Mouse (Mus musculus) heart, embryonic 13.5 days (tissue): ENCODE measurements around the gene Dlst. TPM values are rescaled to one million over a fixed set of nuclear protein-coding genes. Genes with fewer than 3 reads are reported as not detected.
A peak's percentile ranks its signal among the peaks of the same experiment; 100 is the strongest.

Experiments used
- ATAC-seq: fragments of 200-750 bp; cut with Nextera tagmentation; 2 replicates; pipeline ENCODE4 v1.8.0; 2017; ENCODE audit warnings: moderate TSS enrichment; ENCODE audit not compliant: insufficient number of reproducible peaks, low FRiP score, low TSS enrichment; ENCODE audit errors: extremely low read depth
- H3K27ac ChIP-seq: fragments of 300-500 bp; sonication (generic); replicated peaks from 2 replicates; pipeline ENCODE4 v1.5.1; 2015; ENCODE audit warnings: moderate library complexity, mild to moderate bottlenecking, inconsistent platforms
- H3K27me3 ChIP-seq: fragments of 300-500 bp; sonication (generic); replicated peaks from 2 replicates; pipeline ENCODE4 v1.6.1; 2015; ENCODE audit warnings: mild to moderate bottlenecking, inconsistent platforms
- H3K36me3 ChIP-seq: fragments of 300-500 bp; sonication (generic); 2 replicates; pipeline ENCODE4 v1.6.1; 2015; ENCODE audit warnings: mild to moderate bottlenecking, inconsistent platforms
- H3K4me1 ChIP-seq: fragments of 300-500 bp; sonication (generic); 2 replicates; pipeline ENCODE4 v1.6.1; 2015; ENCODE audit warnings: inconsistent platforms
- H3K4me2 ChIP-seq: fragments of 300-500 bp; sonication (generic); 2 replicates; pipeline ENCODE4 v1.6.1; 2015; ENCODE audit warnings: inconsistent platforms, mild to moderate bottlenecking, moderate library complexity
- H3K4me3 ChIP-seq: fragments of 300-500 bp; sonication (generic); 2 replicates; pipeline ENCODE4 v1.5.1; 2015; ENCODE audit warnings: moderate library complexity, mild to moderate bottlenecking, inconsistent platforms
- H3K9ac ChIP-seq: fragments of 300-500 bp; sonication (generic); 2 replicates; pipeline ENCODE4 v1.6.1; 2015; ENCODE audit warnings: inconsistent platforms, mild to moderate bottlenecking, moderate library complexity
- H3K9me3 ChIP-seq: fragments of 300-500 bp; sonication (generic); 2 replicates; pipeline ENCODE4 v1.6.1; 2016; ENCODE audit warnings: inconsistent platforms
- WGBS: fragments of 180-500 bp; shearing (Covaris S2); methylation state at CpG from one replicate; pipeline ENCODE4 v1.1.7; 2015; ENCODE audit warnings: mixed read lengths; 5-methylcytosine and 5-hydroxymethylcytosine counted together
- polyA plus RNA-seq: library from polyadenylated mRNA; unstranded; fragments of >200 nt; fragmentation: Nextera tagmentation; extraction: Ambion mirVana; gene quantifications from 2 replicates; pipeline ENCODE4 v1.2.1, GENCODE M21; 2015

Gene Dlst
- 176 and 193 TPM in 2 replicates for polyA plus RNA-seq

DNA sequence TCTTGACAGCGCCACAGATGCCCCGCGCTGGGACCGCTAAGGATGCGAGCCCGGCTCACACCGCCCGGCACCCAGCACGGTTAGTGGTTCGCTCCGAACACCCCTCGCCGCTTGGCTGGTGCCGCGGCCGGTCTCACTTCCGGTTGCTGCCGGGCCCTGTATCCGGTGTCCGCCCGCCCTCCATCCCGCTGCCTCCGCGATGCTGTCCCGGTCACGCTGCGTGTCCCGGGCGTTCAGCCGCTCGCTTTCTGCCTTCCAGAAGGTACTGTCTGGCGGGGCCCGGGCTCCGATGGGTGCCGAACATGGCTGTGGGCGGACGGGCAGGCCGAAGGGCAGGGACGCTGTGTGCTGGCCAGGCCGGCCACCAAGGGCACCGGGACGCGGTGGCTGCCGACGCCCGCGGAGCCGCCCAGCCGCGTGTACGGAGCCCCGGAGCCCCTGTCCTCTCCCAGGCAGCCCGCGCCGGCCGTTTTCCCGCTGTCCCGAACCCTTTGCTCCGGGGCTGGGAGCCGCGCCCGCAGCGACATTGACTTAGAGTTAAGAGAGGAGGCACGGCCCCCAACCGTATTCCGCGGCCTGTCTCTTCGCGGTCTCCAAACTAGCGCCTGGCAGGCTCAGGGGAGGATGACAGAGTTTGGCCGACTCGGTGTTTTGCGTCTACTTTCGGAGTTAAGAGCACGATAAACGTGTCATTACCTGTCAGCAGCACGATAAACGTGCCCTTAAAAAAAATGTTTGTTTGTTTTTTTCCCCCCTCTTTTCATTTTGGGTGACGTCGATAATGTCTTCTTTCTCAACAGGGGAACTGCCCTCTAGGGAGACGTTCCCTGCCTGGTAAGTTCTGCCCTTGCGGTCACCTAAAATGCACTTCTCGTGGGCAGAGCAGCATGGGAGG, at the start of gene Dlst, which contains the start of gene Prox2:
Dlst (plus strand) TSS at position 136 of the 895 bp plus-strand sequence.
Prox2 (minus strand) TSS at position 62 of the 895 bp plus-strand sequence.
- H3K4me1 ChIP-seq: peaks cover 52% of the 10 kb centered on the region
- under 1% methylated on average over 83 of the region's 83 CpGs for WGBS
- peak within 1 kb of the TSS; percentile 90 for H3K4me2 ChIP-seq
- ATAC-seq: peak; percentile 92
- H3K27me3 ChIP-seq: no peaks in the 10 kb centered on the region
- peak within 1 kb of the TSS; percentile 98 for H3K4me3 ChIP-seq
- peak within 1 kb of the TSS; percentile 95 for H3K27ac ChIP-seq
- peaks cover 20% of the 10 kb centered on the region for H3K36me3 ChIP-seq
- no peaks in the 10 kb centered on the region for H3K9me3 ChIP-seq
- H3K9ac ChIP-seq: peak within 1 kb of the TSS; percentile 99

DNA sequence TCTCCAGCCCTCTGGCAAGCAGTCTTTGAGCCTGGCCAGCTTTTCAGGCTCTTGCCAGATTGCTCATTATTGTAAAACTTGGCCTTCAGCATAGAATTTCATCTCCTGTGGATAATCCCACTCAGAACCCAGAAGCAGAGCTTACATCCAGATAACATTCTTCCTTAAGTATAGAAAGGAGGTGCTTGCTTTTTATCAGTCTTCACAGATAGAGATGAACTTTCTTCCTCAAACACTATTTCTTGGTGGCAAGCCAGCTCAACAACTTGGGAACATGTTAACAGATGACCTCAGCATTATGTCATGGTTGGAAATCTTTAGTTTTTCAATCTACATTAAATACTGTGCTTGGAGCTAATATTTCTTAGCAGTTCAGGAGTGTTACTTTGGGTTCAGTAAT, 39.6 kb upstream of the Dlst start:
- Histone ChIP-seq H3K4me1 (no peaks in the 10 kb centered on the region), H3K27me3 (no peaks in the 10 kb centered on the region), H3K36me3 (peaks cover 67% of the 10 kb centered on the region), H3K4me3 (no peak overlapping the region), H3K27ac (no peak overlapping the region), H3K9me3 (no peaks in the 10 kb centered on the region), H3K9ac (no peak overlapping the region), H3K4me2 (no peak overlapping the region)
- ATAC-seq: no peak

GRCm38 (mm10) chr12:85077100-85077499, 33.5 kb upstream of the Dlst start:
- H3K4me1 ChIP-seq: no peaks in the 10 kb centered on the region
- no peak overlapping the region for H3K4me3 ChIP-seq
- H3K27ac ChIP-seq: no peak overlapping the region
- H3K27me3 ChIP-seq: no peaks in the 10 kb centered on the region
- peaks cover 36% of the 10 kb centered on the region for H3K36me3 ChIP-seq
- no peaks in the 10 kb centered on the region for H3K9me3 ChIP-seq
- ATAC-seq: no peak
- no peak overlapping the region for H3K4me2 ChIP-seq
- WGBS: 86% methylated on average over 3 of the region's 3 CpGs
- H3K9ac ChIP-seq: no peak overlapping the region

GRCm38 (mm10) chr12:85084257-85084656, 26.4 kb upstream of the Dlst start:
- Histone ChIP-seq H3K27me3 (no peaks in the 10 kb centered on the region), H3K4me1 (no peaks in the 10 kb centered on the region), H3K36me3 (peaks cover 32% of the 10 kb centered on the region), H3K27ac (no peak overlapping the region), H3K4me2 (no peak overlapping the region), H3K4me3 (no peak overlapping the region), H3K9ac (no peak overlapping the region), H3K9me3 (no peaks in the 10 kb centered on the region)
- 65% methylated on average over 2 of the region's 2 CpGs for WGBS
- ATAC-seq: no peak

DNA sequence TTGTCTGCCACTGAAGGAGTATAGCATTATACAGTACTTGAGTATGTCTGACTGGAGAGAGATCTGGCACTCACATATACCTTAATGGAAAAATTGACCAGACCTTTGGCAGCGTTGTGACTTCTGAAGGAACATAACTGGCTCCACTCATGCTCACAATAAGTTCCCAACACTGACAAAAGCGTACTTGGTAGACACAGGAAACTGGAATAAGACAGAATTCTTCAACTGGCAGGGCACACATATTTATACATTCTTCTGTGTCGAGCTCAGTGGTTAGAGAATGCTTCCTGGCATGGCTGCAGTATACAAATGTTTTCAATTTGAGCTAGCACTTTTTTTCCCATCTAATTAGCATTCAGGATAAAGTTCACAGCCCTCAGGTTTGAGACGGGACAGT, 25.7 kb upstream of the Dlst start:
- ATAC-seq: no peak
- no peaks in the 10 kb centered on the region for H3K27me3 ChIP-seq
- H3K4me1 ChIP-seq: no peaks in the 10 kb centered on the region
- no peaks in the 10 kb centered on the region for H3K9me3 ChIP-seq
- H3K4me2 ChIP-seq: no peak overlapping the region
- H3K27ac ChIP-seq: no peak overlapping the region; the same call in 1 of the 2 replicates
- peaks cover 38% of the 10 kb centered on the region for H3K36me3 ChIP-seq
- H3K9ac ChIP-seq: no peak overlapping the region
- 76% methylated on average over 4 of the region's 4 CpGs for WGBS
- no peak overlapping the region for H3K4me3 ChIP-seq

DNA sequence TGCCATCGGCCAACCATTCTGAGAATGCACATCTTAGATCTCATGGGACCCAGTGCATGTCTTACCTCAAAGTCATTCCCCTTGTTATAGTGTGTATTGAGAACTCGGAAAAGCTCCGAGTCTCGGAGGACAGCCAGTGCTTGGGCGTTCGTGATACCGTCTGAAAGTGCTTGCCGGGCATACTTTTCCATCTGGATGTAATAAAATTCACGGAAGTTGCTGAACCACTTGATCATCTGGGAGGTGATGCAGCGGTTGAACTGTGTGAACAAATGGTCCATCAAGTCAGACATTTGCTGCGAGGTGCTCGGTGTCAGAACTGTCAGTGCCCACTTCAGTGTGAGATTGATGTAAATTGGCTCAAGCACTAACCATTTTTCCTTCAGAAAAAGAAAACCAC, 22.8 kb upstream of the Dlst start:
- 91% methylated on average over 12 of the region's 12 CpGs for WGBS
- ATAC-seq: no peak
- H3K36me3 ChIP-seq: peaks cover 38% of the 10 kb centered on the region
- H3K27ac ChIP-seq: no peak overlapping the region
- H3K9ac ChIP-seq: no peak overlapping the region
- H3K27me3 ChIP-seq: no peaks in the 10 kb centered on the region
- no peak overlapping the region for H3K4me3 ChIP-seq
- H3K4me1 ChIP-seq: no peaks in the 10 kb centered on the region
- no peaks in the 10 kb centered on the region for H3K9me3 ChIP-seq
- H3K4me2 ChIP-seq: no peak overlapping the region

GRCm38 (mm10) chr12:85091190-85091589, 19.4 kb upstream of the Dlst start:
- Histone ChIP-seq H3K9ac (no peak overlapping the region), H3K27me3 (no peaks in the 10 kb centered on the region), H3K4me3 (no peak overlapping the region), H3K9me3 (no peaks in the 10 kb centered on the region), H3K36me3 (peaks cover 38% of the 10 kb centered on the region), H3K4me1 (peaks cover 10% of the 10 kb centered on the region; the same call in 1 of the 2 replicates), H3K27ac (no peak overlapping the region), H3K4me2 (no peak overlapping the region)
- no peak for ATAC-seq
- WGBS: 48% methylated on average over 3 of the region's 3 CpGs

- Histone ChIP-seq H3K9ac (no peak overlapping the region), H3K27me3 (no peaks in the 10 kb centered on the region), H3K36me3 (peaks cover 27% of the 10 kb centered on the region), H3K4me2 (no peak overlapping the region), H3K4me1 (peaks cover 10% of the 10 kb centered on the region; the same call in 1 of the 2 replicates), H3K4me3 (no peak overlapping the region), H3K27ac (no peak overlapping the region), H3K9me3 (no peaks in the 10 kb centered on the region)
- no peak for ATAC-seq
- WGBS: 8% methylated on average over 3 of the region's 3 CpGs
Observed at GRCm38 (mm10) chr12:85092214-85092613, 18.4 kb upstream of the Dlst start.

DNA sequence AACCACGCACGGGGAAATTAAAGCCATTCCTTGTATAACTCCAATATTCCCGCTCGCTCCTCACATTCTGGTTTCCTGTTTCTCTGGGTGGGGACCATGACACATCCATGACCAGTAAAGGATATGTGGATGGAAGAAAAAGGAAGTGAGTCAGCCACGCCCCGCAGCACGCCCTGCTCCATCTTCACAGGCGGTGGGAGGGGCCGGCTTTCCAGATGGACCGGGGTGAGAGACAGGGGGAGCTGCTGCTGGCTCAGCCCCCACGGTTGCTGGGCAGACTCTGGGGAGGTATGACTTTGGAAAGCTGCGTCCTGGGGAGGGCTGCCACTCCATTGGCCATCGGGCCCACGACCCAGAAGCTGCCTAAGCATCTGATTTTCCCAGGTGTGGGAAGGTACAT, 16.6 kb upstream of the Dlst start:
- peaks cover 9% of the 10 kb centered on the region for H3K36me3 ChIP-seq
- 25% methylated on average over 14 of the region's 14 CpGs for WGBS
- ATAC-seq: no peak
- H3K4me2 ChIP-seq: no peak overlapping the region
- no peak overlapping the region for H3K27ac ChIP-seq
- H3K4me1 ChIP-seq: peaks cover 10% of the 10 kb centered on the region; the same call in 1 of the 2 replicates
- no peaks in the 10 kb centered on the region for H3K27me3 ChIP-seq
- no peaks in the 10 kb centered on the region for H3K9me3 ChIP-seq
- no peak overlapping the region for H3K4me3 ChIP-seq
- H3K9ac ChIP-seq: no peak overlapping the region

GRCm38 (mm10) chr12:85094706-85095105, 15.9 kb upstream of the Dlst start:
- no peak overlapping the region for H3K9ac ChIP-seq
- no peak overlapping the region for H3K4me3 ChIP-seq
- no peaks in the 10 kb centered on the region for H3K27me3 ChIP-seq
- ATAC-seq: no peak
- no peak overlapping the region for H3K27ac ChIP-seq
- no peaks in the 10 kb centered on the region for H3K9me3 ChIP-seq
- H3K4me1 ChIP-seq: peaks cover 10% of the 10 kb centered on the region; the same call in 1 of the 2 replicates
- 71% methylated on average over 10 of the region's 10 CpGs for WGBS
- H3K4me2 ChIP-seq: no peak overlapping the region
- 0 out of 2 replicates have a peak, but pooled peaks cover 3% of the 10 kb centered on the region for H3K36me3 ChIP-seq

DNA sequence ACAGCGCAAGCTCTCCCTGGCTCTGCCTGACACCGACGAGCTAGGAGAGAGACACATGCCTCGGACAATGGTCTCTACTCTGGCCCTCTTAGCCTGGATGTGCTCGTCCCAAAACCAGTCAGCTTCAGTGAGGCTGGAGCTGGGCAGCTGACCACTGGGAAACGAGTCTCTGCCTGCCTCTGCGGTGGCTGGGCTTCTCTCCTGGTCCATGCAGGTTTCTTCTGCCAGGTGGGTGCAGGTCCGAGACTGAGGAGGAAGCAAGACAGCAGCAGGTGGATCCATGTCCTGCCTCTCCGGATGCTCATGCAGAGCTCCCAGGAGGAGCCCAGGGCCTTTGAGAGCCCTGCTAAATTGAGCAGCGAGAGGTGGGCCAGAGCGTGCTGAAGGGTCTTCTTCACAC, 15.5 kb upstream of the Dlst start:
- no peak overlapping the region for H3K4me2 ChIP-seq
- 79% methylated on average over 11 of the region's 11 CpGs for WGBS
- ATAC-seq: no peak
- H3K9ac ChIP-seq: no peak overlapping the region
- no peak overlapping the region for H3K27ac ChIP-seq
- peaks cover 10% of the 10 kb centered on the region; the same call in 1 of the 2 replicates for H3K4me1 ChIP-seq
- no peak overlapping the region for H3K4me3 ChIP-seq
- no peaks in the 10 kb centered on the region for H3K36me3 ChIP-seq
- no peaks in the 10 kb centered on the region for H3K9me3 ChIP-seq
- H3K27me3 ChIP-seq: no peaks in the 10 kb centered on the region

GRCm38 (mm10) chr12:85095859-85096258, 14.8 kb upstream of the Dlst start:
- no peak for ATAC-seq
- Histone ChIP-seq H3K4me3 (no peak overlapping the region), H3K36me3 (no peaks in the 10 kb centered on the region), H3K9ac (no peak overlapping the region), H3K27me3 (no peaks in the 10 kb centered on the region), H3K4me1 (peaks cover 10% of the 10 kb centered on the region; the same call in 1 of the 2 replicates), H3K9me3 (no peaks in the 10 kb centered on the region), H3K4me2 (no peak overlapping the region), H3K27ac (no peak overlapping the region)
- 83% methylated on average over 7 of the region's 7 CpGs for WGBS
